Mouse (Mus musculus) monocyte, adult 5-6 weeks (primary cell): ENCODE data around the gene Stra6l. TPM values are rescaled to one million over a fixed set of nuclear protein-coding genes. Genes with fewer than 3 reads are reported as not detected.

ENCODE experiments used
- ATAC-seq: fragments of 153-309, 156-312 bp; replicated peaks from 2 replicates; pipeline ENCODE4 v1.8.0; 2017; ENCODE audit warnings: mild to moderate bottlenecking; ENCODE audit not compliant: low TSS enrichment, insufficient number of reproducible peaks, severe bottlenecking, poor library complexity, low FRiP score
- total RNA-seq: library from RNA; stranded (forward); fragments of 200-1000, 200-491, 200-594 nt; gene quantifications from 3 replicates; pipeline ENCODE4 v1.2.3, GENCODE M21; 2017

The Stra6l gene
- total RNA-seq, 1 experiment from 2014 or later: 0.57 TPM

- peak; percentile 99 for ATAC-seq
Observed at GRCm38 (mm10) chr4:45890066-45890761, 41.8 kb downstream of the Stra6l start, which contains the start of gene Ccdc180. TSS of gene Ccdc180 (plus strand) at chr4:45890303.

- no peak for ATAC-seq
Observed at GRCm38 (mm10) chr4:45896425-45897081, 48.1 kb downstream of the Stra6l start.

- ATAC-seq: peak; percentile 34; the same call in 1 of the 2 replicates
Observed at GRCm38 (mm10) chr4:45898413-45898812, 49.9 kb downstream of the Stra6l start.

DNA sequence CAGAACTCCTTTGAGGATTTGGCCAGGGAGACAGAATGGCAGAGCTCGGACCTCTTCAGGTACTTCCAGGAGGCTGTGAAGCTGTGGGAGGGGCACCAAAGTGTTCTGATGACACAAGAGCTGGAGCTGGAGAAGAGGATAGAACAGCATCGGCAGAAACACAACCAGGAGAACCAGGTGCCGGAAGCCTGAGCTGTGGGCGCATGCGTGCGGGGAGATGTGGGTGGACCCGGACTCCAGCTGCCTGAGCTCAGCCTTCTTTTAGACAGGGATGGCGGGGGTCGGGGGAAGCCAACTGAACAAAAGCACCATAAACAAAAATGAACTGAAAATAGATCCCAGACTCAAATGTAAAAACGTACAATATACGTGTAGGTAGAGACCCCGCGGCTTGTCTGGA, 60.8 kb downstream of the Stra6l start:
- no peak for ATAC-seq

DNA sequence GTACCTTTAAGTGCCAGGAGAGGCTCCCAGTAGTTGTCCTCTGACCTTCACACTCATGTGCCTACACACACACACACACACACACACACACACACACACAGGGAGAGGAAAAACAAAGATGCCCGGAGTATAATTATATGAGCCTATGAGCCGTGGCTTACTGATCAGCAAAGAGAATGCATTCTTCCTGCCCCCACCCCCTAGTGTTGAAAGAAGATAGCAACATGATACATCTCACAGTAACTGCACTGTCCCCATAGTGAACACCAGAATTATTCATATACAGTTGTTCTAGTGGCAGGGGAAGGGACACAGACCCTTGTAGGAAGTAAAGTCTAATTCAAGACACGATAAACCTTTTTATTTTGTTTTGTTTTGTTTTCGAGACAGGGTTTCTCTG, 61.5 kb downstream of the Stra6l start:
- no peak for ATAC-seq

- no peak for ATAC-seq
Observed at GRCm38 (mm10) chr4:45911256-45911655, 62.8 kb downstream of the Stra6l start.

- ATAC-seq: no peak
Observed at GRCm38 (mm10) chr4:45911876-45912275, 63.4 kb downstream of the Stra6l start.

- ATAC-seq: no peak
Observed at GRCm38 (mm10) chr4:45917091-45917490, 68.6 kb downstream of the Stra6l start.

- no peak for ATAC-seq
Observed at GRCm38 (mm10) chr4:45921663-45922435, 73.4 kb downstream of the Stra6l start.

DNA sequence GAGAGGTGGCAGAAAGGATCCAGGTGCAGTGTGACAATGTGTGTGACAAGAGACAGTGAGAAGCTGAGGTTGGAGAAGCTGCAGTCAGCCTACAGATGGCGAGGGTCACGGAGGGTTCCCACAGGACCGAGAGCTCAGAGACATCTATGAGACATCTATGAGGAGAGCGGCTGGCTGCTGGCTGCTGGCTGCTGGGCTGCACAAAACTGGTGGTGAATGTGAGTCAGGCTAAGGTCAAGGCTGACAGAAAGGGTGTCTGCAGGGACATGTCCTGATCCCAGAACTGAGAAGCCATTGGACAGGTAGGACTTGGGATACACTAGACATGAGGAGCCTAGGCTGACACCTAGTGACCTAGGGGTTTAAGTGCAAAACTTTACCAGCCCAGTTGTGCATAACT, 75.5 kb downstream of the Stra6l start:
- ATAC-seq: no peak

DNA sequence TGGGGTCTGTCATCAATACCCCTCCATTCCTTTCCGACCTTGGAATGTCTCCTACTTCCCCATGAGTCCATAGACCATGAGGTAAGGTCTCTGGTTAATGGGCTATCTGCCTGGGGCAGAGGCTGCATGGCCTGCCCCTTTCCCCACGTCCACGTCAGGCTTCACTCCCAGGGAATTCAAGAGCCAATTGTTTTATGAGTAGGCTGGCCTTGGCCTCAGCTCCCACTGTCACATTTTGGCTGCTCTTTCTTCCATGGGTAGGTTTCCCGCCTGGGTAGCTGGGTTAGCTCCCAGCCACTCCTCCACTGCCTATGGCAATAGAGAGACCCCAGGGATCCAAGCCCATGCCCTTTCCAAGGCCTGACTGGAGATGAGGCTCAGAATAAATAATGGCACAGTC, 80.1 kb downstream of the Stra6l start:
- no peak for ATAC-seq

Other genes with a start within 250 kb of the Stra6l start
- gene Aldh1b1, start 49.6 kb upstream of the Stra6l start, total RNA-seq: 5.1 to 16.0 TPM (median 5.4 TPM) in 3 replicates
- gene Igfbpl1, start 21.7 kb upstream of the Stra6l start, total RNA-seq: not detected in 3 replicates
- gene Ccdc180, start 41.6 kb downstream of the Stra6l start, total RNA-seq: 0.10 to 0.21 TPM in 2 of 3 replicates, not detected in the other
- gene Tdrd7, start 116.7 kb downstream of the Stra6l start, total RNA-seq: 34.6 to 58.1 TPM (median 48.0 TPM) in 3 replicates
- gene Tmod1, start 190.3 kb downstream of the Stra6l start, total RNA-seq: 0.39 to 2.5 TPM (median 1.6 TPM) in 3 replicates